Mouse (Mus musculus) myocyte (in vitro differentiated cells): ENCODE data around the gene 4430402I18Rik. TPM values are rescaled to one million over a fixed set of nuclear protein-coding genes. Genes with fewer than 3 reads are reported as not detected.

Experiments used
- H3K27me3 ChIP-seq: one replicate; pipeline ENCODE4 v1.6.1; 2011; ENCODE audit not compliant: control insufficient read depth, insufficient read depth, insufficient read length
- H3K36me3 ChIP-seq: one replicate; pipeline ENCODE4 v1.6.1; 2011; ENCODE audit not compliant: control insufficient read depth, insufficient read depth
- H3K4me2 ChIP-seq: one replicate; pipeline ENCODE4 v1.6.1; 2011; ENCODE audit warnings: low read depth, control low read depth
- H3K4me3 ChIP-seq: one replicate; pipeline ENCODE4 v1.5.1; 2011; ENCODE audit warnings: mild to moderate bottlenecking, control low read depth, moderate library complexity
- H3K79me2 ChIP-seq: one replicate; pipeline ENCODE4 v1.6.1; 2011; ENCODE audit not compliant: control insufficient read depth, insufficient read depth
- H3ac ChIP-seq: one replicate; pipeline ENCODE4 v1.6.1; 2011; ENCODE audit not compliant: control insufficient read depth, insufficient read length
- CEBPB ChIP-seq: IDR thresholded peaks from 2 replicates; pipeline ENCODE4 v1.6.1; 2011; ENCODE audit warnings: mild to moderate bottlenecking, moderate library complexity; ENCODE audit not compliant: poor library complexity, insufficient read depth, severe bottlenecking
- E2F4 ChIP-seq: IDR thresholded peaks from one replicate; pipeline ENCODE4 v1.6.1; 2011; ENCODE audit warnings: mild to moderate bottlenecking, control low read depth, moderate library complexity; ENCODE audit not compliant: insufficient read depth
- MAX ChIP-seq: IDR thresholded peaks from one replicate; pipeline ENCODE4 v1.6.1; 2011; ENCODE audit warnings: low read depth, mild to moderate bottlenecking, control low read depth
- MYOD1 ChIP-seq, 3 experiments: IDR thresholded peaks; one replicate each; pipeline ENCODE4 v1.6.1; 2011; ENCODE audit warnings: control low read depth in 2 of 3, low read depth in 2 of 3, mild to moderate bottlenecking in 2 of 3, moderate library complexity in 1 of 3; ENCODE audit not compliant: insufficient read length in 2 of 3, control insufficient read depth in 1 of 3
- MYOG ChIP-seq, 3 experiments: IDR thresholded peaks; one replicate each; pipeline ENCODE4 v1.6.1; 2011; ENCODE audit warnings: control low read depth in 2 of 3, low read depth in 2 of 3, mild to moderate bottlenecking in 2 of 3; ENCODE audit not compliant: insufficient read length in 2 of 3, control insufficient read depth in 1 of 3, insufficient read depth in 1 of 3
- POLR2A ChIP-seq: IDR thresholded peaks from one replicate; pipeline ENCODE4 v1.6.1; 2011; ENCODE audit warnings: low read depth, mild to moderate bottlenecking, control low read depth, moderate library complexity; ENCODE audit not compliant: insufficient read length
- POLR2AphosphoS2 ChIP-seq: IDR thresholded peaks from one replicate; pipeline ENCODE4 v1.6.1; 2011; ENCODE audit warnings: low read depth, control low read depth; ENCODE audit not compliant: insufficient read length
- REST ChIP-seq: IDR thresholded peaks from one replicate; pipeline ENCODE4 v1.6.1; 2011; ENCODE audit warnings: mild to moderate bottlenecking, control low read depth, moderate library complexity; ENCODE audit not compliant: insufficient read depth, insufficient read length
- SRF ChIP-seq: IDR thresholded peaks from one replicate; pipeline ENCODE4 v1.6.1; 2011; ENCODE audit warnings: low read depth; ENCODE audit not compliant: control insufficient read depth, insufficient read length
- TCF12 ChIP-seq: IDR thresholded peaks from one replicate; pipeline ENCODE4 v1.6.1; 2011; ENCODE audit warnings: mild to moderate bottlenecking, control low read depth; ENCODE audit not compliant: poor library complexity, insufficient read depth, severe bottlenecking
- TCF3 ChIP-seq: IDR thresholded peaks from one replicate; pipeline ENCODE4 v1.6.1; 2011; ENCODE audit warnings: low read depth, control low read depth; ENCODE audit not compliant: insufficient read length
- USF1 ChIP-seq: IDR thresholded peaks from one replicate; pipeline ENCODE4 v1.6.1; 2011; ENCODE audit warnings: low read depth, mild to moderate bottlenecking, control low read depth, moderate library complexity
- polyA plus RNA-seq: library from polyadenylated mRNA; unstranded; fragments of >200 nt; fragmentation: generic; extraction: Trizol; gene quantifications from one replicate; pipeline ENCODE4 v1.2.1, GENCODE M21; 2012; ENCODE audit warnings: missing spikeins

The 4430402I18Rik gene
- polyA plus RNA-seq, 1 experiment, result 0.16 TPM

- Histone ChIP-seq H3ac (no peak overlapping the region), H3K27me3 (no peaks in the 10 kb centered on the region), H3K4me2 (no peak overlapping the region), H3K36me3 (peaks cover 56% of the 10 kb centered on the region), H3K4me3 (no peak overlapping the region), H3K79me2 (peaks cover 37% of the 10 kb centered on the region)
- no peak for TF ChIP-seq CEBPB
- no peak for TF ChIP-seq TCF3
- TF ChIP-seq E2F4, result no peak
- TF ChIP-seq MYOG (IDR thresholded peaks at IDR 0.05; ENCODE audit: control insufficient read depth in 1 of 3, insufficient read depth in 1 of 3, insufficient read length in 2 of 3, low read depth in 2 of 3), result no peak
- no peak for TF ChIP-seq POLR2AphosphoS2
- TF ChIP-seq MYOD1 (IDR thresholded peaks at IDR 0.05; ENCODE audit: control insufficient read depth in 1 of 3, insufficient read length in 2 of 3, low read depth in 2 of 3), result no peak
- TF ChIP-seq MAX, result no peak
- no peak for TF ChIP-seq SRF
- no peak for TF ChIP-seq POLR2A
- no peak for TF ChIP-seq TCF12
- no peak for TF ChIP-seq USF1
- TF ChIP-seq REST, result no peak
These were observed 30.5 kb upstream of the 4430402I18Rik start for GRCm38 (mm10) chr19:28997976-28998630.

- Histone ChIP-seq H3K4me2 (no peak overlapping the region), H3ac (no peak overlapping the region), H3K79me2 (peaks cover 64% of the 10 kb centered on the region), H3K36me3 (peaks cover 37% of the 10 kb centered on the region), H3K27me3 (no peaks in the 10 kb centered on the region), H3K4me3 (no peak overlapping the region)
- TF ChIP-seq POLR2AphosphoS2 (no peak), MAX (no peak), MYOG (IDR thresholded peaks at IDR 0.05; ENCODE audit: control insufficient read depth in 1 of 3, insufficient read depth in 1 of 3, insufficient read length in 2 of 3, low read depth in 2 of 3) (no peak), MYOD1 (IDR thresholded peaks at IDR 0.05; ENCODE audit: control insufficient read depth in 1 of 3, insufficient read length in 2 of 3, low read depth in 2 of 3) (no peak), TCF3 (no peak), E2F4 (no peak), POLR2A (no peak), USF1 (no peak), TCF12 (no peak), REST (no peak), CEBPB (no peak), SRF (no peak)
These were observed 27.8 kb upstream of the 4430402I18Rik start for GRCm38 (mm10) chr19:28995366-28995765.

- H3K36me3 ChIP-seq, result peaks cover 32% of the 10 kb centered on the region
- H3K4me3 ChIP-seq, result no peak overlapping the region
- no peaks in the 10 kb centered on the region for H3K27me3 ChIP-seq
- H3ac ChIP-seq, result no peak overlapping the region
- TF ChIP-seq MYOD1 (IDR thresholded peaks at IDR 0.05; ENCODE audit: control insufficient read depth in 1 of 3, insufficient read length in 2 of 3, low read depth in 2 of 3), result no peak
- no peak for TF ChIP-seq REST
- no peak for TF ChIP-seq POLR2A
- TF ChIP-seq CEBPB, result no peak
- TF ChIP-seq SRF, result no peak
- TF ChIP-seq MYOG (IDR thresholded peaks at IDR 0.05; ENCODE audit: control insufficient read depth in 1 of 3, insufficient read depth in 1 of 3, insufficient read length in 2 of 3, low read depth in 2 of 3), result no peak
- no peak overlapping the region for H3K4me2 ChIP-seq
- peaks cover 64% of the 10 kb centered on the region for H3K79me2 ChIP-seq
These were observed 27.3 kb upstream of the 4430402I18Rik start for GRCm38 (mm10) chr19:28994870-28995269.

- Histone ChIP-seq H3K4me3 (peak overlapping the region; percentile 81), H3K79me2 (peaks cover 48% of the 10 kb centered on the region), H3K36me3 (peaks cover 9% of the 10 kb centered on the region), H3ac (peak overlapping the region; percentile 56), H3K27me3 (peaks cover 7% of the 10 kb centered on the region), H3K4me2 (peak overlapping the region; percentile 79)
- no peak for TF ChIP-seq TCF3
- TF ChIP-seq CEBPB, result no peak
- no peak for TF ChIP-seq MYOD1 (IDR thresholded peaks at IDR 0.05; ENCODE audit: control insufficient read depth in 1 of 3, insufficient read length in 2 of 3, low read depth in 2 of 3)
- no peak for TF ChIP-seq E2F4
- no peak for TF ChIP-seq TCF12
- TF ChIP-seq REST, result no peak
- TF ChIP-seq MAX, result no peak
- no peak for TF ChIP-seq POLR2AphosphoS2
- no peak for TF ChIP-seq SRF
- TF ChIP-seq POLR2A, result no peak
These were observed 23.8 kb upstream of the 4430402I18Rik start for GRCm38 (mm10) chr19:28991391-28991790.
